Mouse (Mus musculus) neural tube, embryonic 14.5 days (tissue): ENCODE measurements around the gene Cfap300. TPM values are rescaled to one million over a fixed set of nuclear protein-coding genes. Genes with fewer than 3 reads are reported as not detected.
A peak's percentile ranks its signal among the peaks of the same experiment; 100 is the strongest.

Source experiments
- ATAC-seq: fragments of 200-750 bp; cut with Nextera tagmentation; 2 replicates; pipeline ENCODE4 v1.8.0; 2017; ENCODE audit warnings: low read depth, mild to moderate bottlenecking, moderate TSS enrichment, moderate library complexity
- H3K27ac ChIP-seq: fragments of 300-500 bp; sonication (generic); 2 replicates; pipeline ENCODE4 v1.5.1; 2014; ENCODE audit warnings: low read depth, mild to moderate bottlenecking, control low read depth, low read length, moderate library complexity, mixed read lengths
- H3K27me3 ChIP-seq: fragments of 300-500 bp; sonication (generic); 2 replicates; pipeline ENCODE4 v1.6.1; 2014; ENCODE audit warnings: low read length; ENCODE audit not compliant: control insufficient read depth, insufficient read depth
- H3K36me3 ChIP-seq: fragments of 300-500 bp; sonication (generic); 2 replicates; pipeline ENCODE4 v1.6.1; 2014; ENCODE audit warnings: low read length, mixed read lengths; ENCODE audit not compliant: control insufficient read depth, insufficient read depth
- H3K4me1 ChIP-seq: fragments of 300-500 bp; sonication (generic); 2 replicates; pipeline ENCODE4 v1.6.1; 2014; ENCODE audit warnings: low read length; ENCODE audit not compliant: control insufficient read depth, insufficient read depth
- H3K4me2 ChIP-seq: fragments of 300-500 bp; sonication (generic); 2 replicates; pipeline ENCODE4 v1.6.1; 2014; ENCODE audit warnings: mild to moderate bottlenecking, low read depth, low read length, control low read depth
- H3K4me3 ChIP-seq: fragments of 300-500 bp; sonication (generic); 2 replicates; pipeline ENCODE4 v1.5.1; 2014; ENCODE audit warnings: low read depth, low read length, control low read depth, mixed read lengths
- H3K9ac ChIP-seq: fragments of 300-500 bp; sonication (generic); replicated peaks from 2 replicates; pipeline ENCODE4 v1.6.1; 2014; ENCODE audit warnings: low read depth, mild to moderate bottlenecking, control low read depth, low read length, mixed read lengths
- H3K9me3 ChIP-seq: fragments of 300-500 bp; sonication (generic); 2 replicates; pipeline ENCODE4 v1.6.1; 2016; ENCODE audit warnings: low read length; ENCODE audit not compliant: control insufficient read depth
- WGBS: fragments of 180-500 bp; shearing (Covaris S2); extraction: QIAGEN DNeasy Blood & Tissue Kit; methylation state at CpG from one replicate; pipeline ENCODE4 v1.1.7; 2014; 5-methylcytosine and 5-hydroxymethylcytosine counted together
- polyA plus RNA-seq: library from polyadenylated mRNA; unstranded; fragments of >200 nt; fragmentation: Nextera tagmentation; extraction: Ambion mirVana; gene quantifications from 2 replicates; pipeline ENCODE4 v1.2.1, GENCODE M21; 2014

Cfap300 gene
- 16.0 and 17.4 TPM in 2 replicates for polyA plus RNA-seq

- no peaks in the 10 kb centered on the region for H3K9me3 ChIP-seq
- peak within 1 kb of the TSS; percentile 60 for H3K4me2 ChIP-seq
- H3K36me3 ChIP-seq, result no peaks in the 10 kb centered on the region
- peak within 1 kb of the TSS; percentile 56 for H3K4me3 ChIP-seq
- no peaks in the 10 kb centered on the region for H3K27me3 ChIP-seq
- peak within 1 kb of the TSS; percentile 77 for H3K27ac ChIP-seq
- WGBS, result under 1% methylated on average over 39 of the region's 39 CpGs
- peak; percentile 98 for ATAC-seq
- peaks cover 12% of the 10 kb centered on the region; the same call in 1 of the 2 replicates for H3K4me1 ChIP-seq
- peak within 1 kb of the TSS; percentile 79 for H3K9ac ChIP-seq
Measured at GRCm38 (mm10) chr9:8042338-8043043, at the start of gene Cfap300. Cfap300 (minus strand) TSS chr9:8042823.

DNA sequence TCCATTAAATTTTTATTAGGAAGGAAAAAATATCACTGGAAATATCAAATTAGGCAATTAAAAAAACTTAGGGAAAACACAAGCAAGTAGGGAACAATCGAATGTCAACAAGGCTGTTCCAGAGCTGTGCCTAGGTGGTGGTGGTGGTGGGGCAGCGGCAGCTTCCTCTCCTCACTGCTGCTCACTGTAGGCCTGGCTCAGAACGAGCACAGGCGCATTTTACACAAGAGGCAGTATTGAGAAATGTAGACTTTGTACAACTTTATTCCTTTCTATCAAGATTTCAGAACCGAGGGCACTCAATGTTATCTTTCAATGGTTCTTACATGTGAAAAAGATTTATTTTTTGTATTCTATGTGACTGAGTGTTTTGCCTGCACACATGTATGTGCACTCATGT is 36.3 kb upstream of the Cfap300 start:
- Histone ChIP-seq H3K9me3 (no peaks in the 10 kb centered on the region), H3K27me3 (no peaks in the 10 kb centered on the region), H3K4me2 (no peak overlapping the region), H3K4me1 (no peaks in the 10 kb centered on the region), H3K4me3 (no peak overlapping the region), H3K27ac (no peak overlapping the region), H3K9ac (no peak overlapping the region), H3K36me3 (no peaks in the 10 kb centered on the region)
- 92% methylated on average over 5 of the region's 5 CpGs for whole genome bisulfite sequencing
- ATAC-seq, result no peak

DNA sequence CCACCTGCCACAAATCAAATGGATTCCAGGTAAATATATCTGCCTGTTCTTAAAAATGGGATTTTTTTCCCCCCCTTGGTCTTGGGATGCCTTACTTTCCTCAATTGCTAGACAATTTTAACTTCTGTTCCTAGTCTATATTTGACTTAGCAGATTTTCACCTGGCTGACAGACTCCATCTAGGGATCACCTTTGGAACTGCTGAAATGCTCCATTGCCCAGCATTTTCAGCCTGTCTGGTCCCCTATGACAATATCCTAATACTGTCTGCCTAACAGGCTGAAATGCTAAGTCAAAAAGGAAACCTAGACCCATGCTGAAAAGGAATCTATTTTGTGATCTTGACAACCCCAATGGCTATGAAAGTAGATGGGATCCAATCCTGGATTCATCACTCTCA is 31.7 kb upstream of the Cfap300 start:
- Histone ChIP-seq H3K4me1 (no peaks in the 10 kb centered on the region), H3K9me3 (no peaks in the 10 kb centered on the region), H3K4me3 (no peak overlapping the region), H3K27ac (no peak overlapping the region), H3K9ac (no peak overlapping the region), H3K4me2 (no peak overlapping the region), H3K27me3 (no peaks in the 10 kb centered on the region), H3K36me3 (no peaks in the 10 kb centered on the region)
- ATAC-seq, result 0 out of 2 replicates have a peak, but pooled peaks have one; percentile 56

- Histone ChIP-seq H3K4me3 (no peak overlapping the region), H3K36me3 (no peaks in the 10 kb centered on the region), H3K27me3 (no peaks in the 10 kb centered on the region), H3K27ac (no peak overlapping the region), H3K9ac (no peak overlapping the region), H3K4me2 (no peak overlapping the region), H3K9me3 (no peaks in the 10 kb centered on the region), H3K4me1 (no peaks in the 10 kb centered on the region)
- WGBS, result 94% methylated on average over 3 of the region's 3 CpGs
- peak; percentile 31; the same call in 1 of the 2 replicates for ATAC-seq
Measured at GRCm38 (mm10) chr9:8073203-8073755, 30.7 kb upstream of the Cfap300 start.

DNA sequence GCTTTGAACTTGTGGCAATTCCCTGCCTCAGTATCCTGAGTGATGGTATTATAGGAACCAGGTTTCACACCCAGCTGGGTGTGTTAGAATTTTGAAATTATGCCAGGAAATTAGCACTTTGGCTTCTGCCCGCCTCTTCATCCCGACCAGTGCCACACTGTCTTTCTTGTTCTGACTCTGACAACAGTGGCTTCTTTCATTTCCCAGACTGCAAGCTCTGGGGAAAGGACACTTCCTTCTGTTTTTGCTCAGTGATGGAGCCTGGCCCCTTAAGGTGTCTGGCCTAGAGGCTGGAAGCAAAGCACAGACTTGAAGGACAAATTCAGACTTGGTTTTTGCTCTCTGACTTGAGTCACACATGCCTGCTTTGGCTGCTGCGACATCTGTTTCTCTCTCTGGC is 17.0 kb upstream of the Cfap300 start:
- H3K9ac ChIP-seq, result no peak overlapping the region
- H3K4me3 ChIP-seq, result no peak overlapping the region
- no peaks in the 10 kb centered on the region for H3K27me3 ChIP-seq
- H3K36me3 ChIP-seq, result no peaks in the 10 kb centered on the region
- no peak overlapping the region for H3K4me2 ChIP-seq
- no peak overlapping the region for H3K27ac ChIP-seq
- no peaks in the 10 kb centered on the region for H3K9me3 ChIP-seq
- no peaks in the 10 kb centered on the region for H3K4me1 ChIP-seq
- WGBS, result 75% methylated on average over 3 of the region's 3 CpGs
- ATAC-seq, result no peak

- Histone ChIP-seq H3K4me1 (no peaks in the 10 kb centered on the region), H3K36me3 (no peaks in the 10 kb centered on the region), H3K4me3 (no peak overlapping the region), H3K27ac (no peak overlapping the region), H3K27me3 (no peaks in the 10 kb centered on the region), H3K9me3 (no peaks in the 10 kb centered on the region), H3K4me2 (no peak overlapping the region), H3K9ac (no peak overlapping the region)
- ATAC-seq, result no peak
- WGBS, result 56% methylated on average over 1 of the region's 1 CpGs
Measured at GRCm38 (mm10) chr9:8054831-8055230, 12.2 kb upstream of the Cfap300 start.

DNA sequence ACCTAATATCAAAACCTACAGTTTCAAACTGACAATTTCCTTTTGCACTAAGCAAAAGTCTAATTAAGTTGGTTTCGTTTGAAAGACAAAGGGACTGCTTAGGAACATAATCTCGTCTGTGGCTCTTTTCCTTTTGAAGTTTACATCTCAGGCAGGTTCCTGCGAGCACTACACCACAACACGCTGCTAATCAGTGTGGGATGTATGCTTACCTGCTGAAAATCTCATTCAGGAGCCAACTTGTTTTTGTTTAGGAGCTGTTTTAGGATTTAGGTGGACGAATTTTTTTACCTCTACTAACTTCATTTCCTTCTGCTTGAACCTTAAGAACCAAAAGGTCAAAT is 393 bp upstream of the Cfap300 start:
- Histone ChIP-seq H3K27me3 (no peaks in the 10 kb centered on the region), H3K4me2 (peak overlapping the region; percentile 39), H3K4me1 (peaks cover 12% of the 10 kb centered on the region; the same call in 1 of the 2 replicates), H3K9ac (no peak overlapping the region), H3K36me3 (no peaks in the 10 kb centered on the region), H3K27ac (peak overlapping the region; percentile 71; the same call in 1 of the 2 replicates), H3K4me3 (peak overlapping the region; percentile 56), H3K9me3 (no peaks in the 10 kb centered on the region)
- peak; percentile 59 for ATAC-seq
- WGBS, result 24% methylated on average over 5 of the region's 5 CpGs

DNA sequence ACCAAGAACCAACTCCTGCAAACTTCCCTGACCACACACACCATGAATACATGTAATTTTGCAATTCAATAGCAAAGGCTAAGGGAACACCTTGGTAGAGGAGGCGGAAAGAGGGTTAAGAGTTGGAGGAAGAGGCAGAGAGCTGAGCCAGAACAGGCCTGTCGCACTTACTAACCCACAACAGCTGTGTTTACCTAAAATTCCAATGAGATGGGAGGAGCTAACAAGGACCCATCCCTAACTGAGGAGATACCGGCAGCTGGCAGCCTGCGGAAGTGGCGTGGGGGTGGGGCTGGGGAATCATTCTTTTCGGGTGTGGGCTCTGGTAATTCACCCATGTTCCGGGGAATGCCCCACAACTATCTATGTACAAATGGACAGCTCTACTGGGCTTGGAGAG is 7.1 kb downstream of the Cfap300 start:
- no peak for ATAC-seq
- H3K9ac ChIP-seq, result no peak overlapping the region
- no peaks in the 10 kb centered on the region for H3K9me3 ChIP-seq
- WGBS, result 33% methylated on average over 7 of the region's 7 CpGs
- no peak overlapping the region for H3K4me2 ChIP-seq
- no peak overlapping the region for H3K27ac ChIP-seq
- H3K36me3 ChIP-seq, result no peaks in the 10 kb centered on the region
- H3K4me3 ChIP-seq, result no peak overlapping the region
- H3K27me3 ChIP-seq, result no peaks in the 10 kb centered on the region
- no peaks in the 10 kb centered on the region for H3K4me1 ChIP-seq

DNA sequence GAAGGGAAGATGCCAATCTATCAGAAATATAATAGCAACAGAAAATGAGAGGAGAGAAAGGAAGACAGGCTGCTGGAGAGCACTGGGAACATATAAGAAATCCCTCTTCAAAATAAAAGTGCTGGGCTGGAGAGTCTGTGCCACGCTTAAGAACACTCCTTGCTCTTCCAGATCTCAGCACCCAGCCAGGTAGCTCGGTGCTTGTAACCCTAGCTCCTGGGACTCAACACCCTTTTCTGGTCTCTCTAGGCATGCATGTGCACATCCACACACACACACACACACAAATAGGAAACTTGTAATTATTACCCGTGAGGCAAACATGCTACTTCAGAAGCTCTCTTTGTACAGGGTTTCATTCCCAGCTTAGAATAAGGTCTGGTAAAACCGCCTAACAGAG is 7.5 kb downstream of the Cfap300 start:
- Histone ChIP-seq H3K4me1 (no peaks in the 10 kb centered on the region), H3K36me3 (no peaks in the 10 kb centered on the region), H3K27me3 (no peaks in the 10 kb centered on the region), H3K9ac (no peak overlapping the region), H3K27ac (no peak overlapping the region), H3K4me3 (no peak overlapping the region), H3K4me2 (no peak overlapping the region), H3K9me3 (no peaks in the 10 kb centered on the region)
- no peak for ATAC-seq
- 66% methylated on average over 4 of the region's 4 CpGs for WGBS
